ENCODE assay signal across 8 mouse cellular contexts in the genomic region with DNA sequence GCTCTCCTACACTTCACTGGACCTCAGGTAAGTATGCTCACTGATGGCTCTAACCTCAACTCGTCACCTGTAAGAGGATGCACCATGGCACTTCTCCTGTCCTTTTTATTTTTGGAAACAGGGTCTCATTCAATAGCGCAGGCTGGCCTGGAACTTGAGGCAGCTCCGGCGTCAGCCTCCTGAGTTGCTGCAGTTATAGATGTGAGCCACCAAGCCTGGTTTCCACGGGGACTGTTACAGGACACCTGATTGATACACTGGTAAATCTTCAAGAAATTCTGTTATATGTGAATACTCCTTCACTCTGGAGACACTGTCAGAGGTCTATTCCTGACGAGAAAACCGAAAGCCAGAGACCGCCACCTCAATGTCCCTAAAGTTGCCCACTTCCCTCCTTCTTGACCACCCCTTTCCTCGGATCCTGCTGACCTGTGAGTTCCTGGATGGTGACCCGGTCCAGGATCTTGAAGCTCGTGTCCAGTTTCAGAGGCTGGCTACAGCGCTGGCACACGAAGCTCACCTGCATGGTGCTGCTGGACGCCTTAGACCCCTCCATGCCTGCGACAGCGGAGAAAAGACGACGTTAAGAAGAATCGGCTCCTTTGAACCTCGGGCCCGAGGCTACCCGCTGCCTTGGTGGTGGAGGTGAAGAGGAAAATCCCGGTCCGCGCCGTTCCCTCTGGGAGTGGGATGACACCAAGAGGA. TPM values are rescaled to one million over a fixed set of nuclear protein-coding genes. Genes with fewer than 3 reads are reported as not detected.
DNase-seq lines count a peak whose midpoint lies in the region; ATAC-seq and TF ChIP-seq lines count a peak whose summit lies in the region.

No protein-coding gene starts in this region.

- TF ChIP-seq POLR2A in bone marrow macrophage, adult 2 months (IDR thresholded peaks at IDR 0.05; ENCODE audit: borderline replicate concordance, low read depth, low read length) = no peak

- 16% methylated on average over 26 of the region's 26 CpGs for WGBS in kidney, embryonic 14.5 days
- 15% methylated on average over 26 of the region's 26 CpGs for WGBS in hindbrain, postnatal 0 days
- 16% methylated on average over 26 of the region's 26 CpGs for WGBS in midbrain, postnatal 0 days

- H3K27ac ChIP-seq in kidney, embryonic 14.5 days (ENCODE audit: low read depth, low read length) = peak overlapping the region; percentile 61
- no peak overlapping the region for H3K27ac ChIP-seq in bone marrow macrophage, adult 2 months (ENCODE audit: insufficient read depth, low read depth, low read length)
- H3K27ac ChIP-seq in hindbrain, postnatal 0 days = peak overlapping the region; percentile 78
- peak overlapping the region; percentile 55 for H3K27ac ChIP-seq in midbrain, postnatal 0 days (ENCODE audit: low read depth, low read length)

- peak; percentile 11; the same call in 1 of the 2 replicates for ATAC-seq in kidney, embryonic 14.5 days (ENCODE audit: low FRiP score, low TSS enrichment)
- ATAC-seq in hindbrain, postnatal 0 days = no peak
- ATAC-seq in midbrain, postnatal 0 days (ENCODE audit: low FRiP score) = peak; percentile 34; the same call in 1 of the 2 replicates
- no peak for ATAC-seq in inflammation-experienced regulatory T-cells, adult 6 months

- H3K9me3 ChIP-seq in kidney, embryonic 14.5 days (ENCODE audit: control insufficient read depth, low read length) = no peaks in the 10 kb centered on the region
- H3K9me3 ChIP-seq in hindbrain, postnatal 0 days (ENCODE audit: low read length) = no peaks in the 10 kb centered on the region
- H3K9me3 ChIP-seq in midbrain, postnatal 0 days (ENCODE audit: low read length) = no peaks in the 10 kb centered on the region

- peak overlapping the region; percentile 97 for H3K4me2 ChIP-seq in kidney, embryonic 14.5 days (replicated peaks; ENCODE audit: low read depth, low read length)
- H3K4me2 ChIP-seq in hindbrain, postnatal 0 days (ENCODE audit: low read depth, low read length) = peak overlapping the region; percentile 99
- H3K4me2 ChIP-seq in midbrain, postnatal 0 days (ENCODE audit: low read depth, low read length, poor library complexity, severe bottlenecking) = peak overlapping the region; percentile 96

- peak overlapping the region; percentile 93 for H3K4me3 ChIP-seq in kidney, embryonic 14.5 days (ENCODE audit: low read length)
- peak overlapping the region; percentile 97 for H3K4me3 ChIP-seq in bone marrow macrophage, adult 2 months (ENCODE audit: insufficient read depth, low read length)
- H3K4me3 ChIP-seq in hindbrain, postnatal 0 days (ENCODE audit: low read length) = peak overlapping the region; percentile 93
- peak overlapping the region; percentile 86 for H3K4me3 ChIP-seq in midbrain, postnatal 0 days (ENCODE audit: low read depth, low read length)

- H3K36me3 ChIP-seq in kidney, embryonic 14.5 days (ENCODE audit: control insufficient read depth, insufficient read depth, low read length) = peaks cover 19% of the 10 kb centered on the region
- peaks cover 10% of the 10 kb centered on the region; the same call in 1 of the 2 replicates for H3K36me3 ChIP-seq in hindbrain, postnatal 0 days (ENCODE audit: insufficient read depth, low read length)
- H3K36me3 ChIP-seq in midbrain, postnatal 0 days (ENCODE audit: insufficient read depth, low read length) = peaks cover 11% of the 10 kb centered on the region; the same call in 1 of the 2 replicates

- DNase-seq in kidney, postnatal 25 days = no peak
- no peak for DNase-seq in hindbrain, postnatal 0 days (ENCODE audit: low spot score)
- DNase-seq in midbrain, postnatal 0 days (ENCODE audit: low spot score) = no peak
- DNase-seq in spleen, adult 12 weeks (ENCODE audit: low spot score) = no peak
- DNase-seq in spleen, postnatal 36 days (ENCODE audit: low spot score in 2 of 2) = no peak

- H3K27me3 ChIP-seq in kidney, embryonic 14.5 days (ENCODE audit: control insufficient read depth, insufficient read depth, low read length) = no peaks in the 10 kb centered on the region
- H3K27me3 ChIP-seq in hindbrain, postnatal 0 days (ENCODE audit: insufficient read depth, low read length) = no peaks in the 10 kb centered on the region
- H3K27me3 ChIP-seq in midbrain, postnatal 0 days (ENCODE audit: insufficient read depth, low read length) = no peaks in the 10 kb centered on the region

- TF ChIP-seq CTCF in bone marrow macrophage, adult 2 months (IDR thresholded peaks at IDR 0.05; ENCODE audit: low read depth, low read length) = no peak
- TF ChIP-seq CTCF in hindbrain, postnatal 0 days (IDR thresholded peaks at IDR 0.05; ENCODE audit: low read depth) = no peak
- no peak for TF ChIP-seq CTCF in midbrain, postnatal 0 days (IDR thresholded peaks at IDR 0.05)

- peak overlapping the region; percentile 85 for H3K9ac ChIP-seq in kidney, embryonic 14.5 days (ENCODE audit: low read depth, low read length)
- peak overlapping the region; percentile 86 for H3K9ac ChIP-seq in hindbrain, postnatal 0 days (replicated peaks; ENCODE audit: low read length)
- peak overlapping the region; percentile 88 for H3K9ac ChIP-seq in midbrain, postnatal 0 days (replicated peaks; ENCODE audit: low read length, poor library complexity, severe bottlenecking)

- H3K4me1 ChIP-seq in kidney, embryonic 14.5 days (ENCODE audit: control insufficient read depth, insufficient read depth, low read length) = peaks cover 9% of the 10 kb centered on the region
- H3K4me1 ChIP-seq in bone marrow macrophage, adult 2 months (ENCODE audit: control insufficient read depth, insufficient read depth, low read length) = peaks cover 7% of the 10 kb centered on the region
- H3K4me1 ChIP-seq in hindbrain, postnatal 0 days (ENCODE audit: insufficient read depth, low read length) = peaks cover 10% of the 10 kb centered on the region
- peaks cover 6% of the 10 kb centered on the region; the same call in 1 of the 2 replicates for H3K4me1 ChIP-seq in midbrain, postnatal 0 days (ENCODE audit: insufficient read depth, low read length)

RNA-seq across cellular contexts. Expression of a gene that starts 0.6 kb away (rescaled TPM):
- polyA plus RNA-seq in kidney, embryonic 14.5 days (2014; fragmentation: Nextera tagmentation; extraction: Ambion mirVana) = 112 and 164 TPM in 2 replicates
- 78.3 and 80.1 TPM in 2 replicates for polyA plus RNA-seq in bone marrow macrophage, adult 2 months (2012; ENCODE audit: insufficient read depth, insufficient read length, missing spikeins)
- 71.1 and 95.3 TPM in 2 replicates for total RNA-seq in hindbrain, postnatal 0 days (2014; rRNA removed)
- 140 and 145 TPM in 2 replicates for polyA plus RNA-seq in hindbrain, postnatal 0 days (2015; fragmentation: Nextera tagmentation; extraction: Ambion mirVana)
- 94.4 and 209 TPM in 2 replicates for total RNA-seq in midbrain, postnatal 0 days (2014; rRNA removed)
- polyA plus RNA-seq in midbrain, postnatal 0 days (2015; fragmentation: Nextera tagmentation; extraction: Ambion mirVana) = 145 and 150 TPM in 2 replicates
- polyA plus RNA-seq in inflammation-experienced regulatory T-cells, adult 6 months (2017; shearing (Covaris generic)) = 10 to 100 TPM; 62.1 to 87.3 (median 74.1) TPM

RNA-seq across cellular contexts. Expression of a gene that starts 14.6 kb away (rescaled TPM):
- 113 and 130 TPM in 2 replicates for polyA plus RNA-seq in kidney, embryonic 14.5 days (2014; fragmentation: Nextera tagmentation; extraction: Ambion mirVana)
- 48.8 and 53.2 TPM in 2 replicates for polyA plus RNA-seq in bone marrow macrophage, adult 2 months (2012; ENCODE audit: insufficient read depth, insufficient read length, missing spikeins)
- total RNA-seq in hindbrain, postnatal 0 days (2014; rRNA removed) = 68.3 and 71.1 TPM in 2 replicates
- 78.2 and 83.9 TPM in 2 replicates for polyA plus RNA-seq in hindbrain, postnatal 0 days (2015; fragmentation: Nextera tagmentation; extraction: Ambion mirVana)
- 69.1 and 74.0 TPM in 2 replicates for total RNA-seq in midbrain, postnatal 0 days (2014; rRNA removed)
- polyA plus RNA-seq in midbrain, postnatal 0 days (2015; fragmentation: Nextera tagmentation; extraction: Ambion mirVana) = 75.0 and 76.5 TPM in 2 replicates
- 10 to 100 TPM; 25.8 to 37.6 (median 36.8) TPM for polyA plus RNA-seq in inflammation-experienced regulatory T-cells, adult 6 months (2017; shearing (Covaris generic))

RNA-seq across cellular contexts. Expression of a gene that starts 22.5 kb away (rescaled TPM):
- 204 and 207 TPM in 2 replicates for polyA plus RNA-seq in kidney, embryonic 14.5 days (2014; fragmentation: Nextera tagmentation; extraction: Ambion mirVana)
- 60.1 and 63.3 TPM in 2 replicates for polyA plus RNA-seq in bone marrow macrophage, adult 2 months (2012; ENCODE audit: insufficient read depth, insufficient read length, missing spikeins)
- total RNA-seq in hindbrain, postnatal 0 days (2014; rRNA removed) = 146 and 154 TPM in 2 replicates
- polyA plus RNA-seq in hindbrain, postnatal 0 days (2015; fragmentation: Nextera tagmentation; extraction: Ambion mirVana) = 214 and 225 TPM in 2 replicates
- 136 and 168 TPM in 2 replicates for total RNA-seq in midbrain, postnatal 0 days (2014; rRNA removed)
- polyA plus RNA-seq in midbrain, postnatal 0 days (2015; fragmentation: Nextera tagmentation; extraction: Ambion mirVana) = 204 and 229 TPM in 2 replicates
- 100 to 1,000 TPM; 129 to 132 (median 131) TPM for polyA plus RNA-seq in inflammation-experienced regulatory T-cells, adult 6 months (2017; shearing (Covaris generic))

RNA-seq across cellular contexts. Expression of a gene that starts 22.6 kb away (rescaled TPM):
- polyA plus RNA-seq in kidney, embryonic 14.5 days (2014; fragmentation: Nextera tagmentation; extraction: Ambion mirVana) = 1.2 and 1.7 TPM in 2 replicates
- polyA plus RNA-seq in bone marrow macrophage, adult 2 months (2012; ENCODE audit: insufficient read depth, insufficient read length, missing spikeins) = 1.0 and 1.6 TPM in 2 replicates
- 0.10 TPM in 1 of 2 replicates, not detected in the other for total RNA-seq in hindbrain, postnatal 0 days (2014; rRNA removed)
- polyA plus RNA-seq in hindbrain, postnatal 0 days (2015; fragmentation: Nextera tagmentation; extraction: Ambion mirVana) = 0.66 and 0.89 TPM in 2 replicates
- total RNA-seq in midbrain, postnatal 0 days (2014; rRNA removed) = not detected in 2 replicates
- polyA plus RNA-seq in midbrain, postnatal 0 days (2015; fragmentation: Nextera tagmentation; extraction: Ambion mirVana) = 0.25 and 0.42 TPM in 2 replicates
- 1 to 10 TPM in 1 of 3 experiments, under 1 TPM in 2; 0.63 to 1.2 (median 0.71) TPM for polyA plus RNA-seq in inflammation-experienced regulatory T-cells, adult 6 months (2017; shearing (Covaris generic))

RNA-seq across cellular contexts. Expression of a gene that starts 23.4 kb away (rescaled TPM):
- 1.9 TPM in 2 replicates for polyA plus RNA-seq in kidney, embryonic 14.5 days (2014; fragmentation: Nextera tagmentation; extraction: Ambion mirVana)
- polyA plus RNA-seq in bone marrow macrophage, adult 2 months (2012; ENCODE audit: insufficient read depth, insufficient read length, missing spikeins) = 1.1 and 1.3 TPM in 2 replicates
- 3.8 and 4.1 TPM in 2 replicates for total RNA-seq in hindbrain, postnatal 0 days (2014; rRNA removed)
- 0.59 and 0.63 TPM in 2 replicates for polyA plus RNA-seq in hindbrain, postnatal 0 days (2015; fragmentation: Nextera tagmentation; extraction: Ambion mirVana)
- total RNA-seq in midbrain, postnatal 0 days (2014; rRNA removed) = 5.3 and 6.7 TPM in 2 replicates
- polyA plus RNA-seq in midbrain, postnatal 0 days (2015; fragmentation: Nextera tagmentation; extraction: Ambion mirVana) = 0.64 and 0.77 TPM in 2 replicates
- 10 to 100 TPM in 1 of 3 experiments, 1 to 10 TPM in 2; 2.5 to 12.3 (median 4.9) TPM for polyA plus RNA-seq in inflammation-experienced regulatory T-cells, adult 6 months (2017; shearing (Covaris generic))

Comparison
In these comparisons a context has a peak if more than half of its experiments do, and no peak if none do; other contexts are left out.
1. ATAC-seq: peak in kidney, embryonic 14.5 days (single experiment) and midbrain, postnatal 0 days (single experiment); none in hindbrain, postnatal 0 days (single experiment) and inflammation-experienced regulatory T-cells, adult 6 months (single experiment).
2. Peak in every context shown above with its lines, with median percentiles within 50 percentile points of each other: H3K4me2 ChIP-seq, H3K4me3 ChIP-seq and H3K9ac ChIP-seq.